Mouse (Mus musculus): ENCODE results near the gene Mepce. TPM values are rescaled to one million over a fixed set of nuclear protein-coding genes. Genes with fewer than 3 reads are reported as not detected.

The Mepce gene
- 30.4 and 31.8 TPM in 2 replicates for total RNA-seq (2017)

DNA sequence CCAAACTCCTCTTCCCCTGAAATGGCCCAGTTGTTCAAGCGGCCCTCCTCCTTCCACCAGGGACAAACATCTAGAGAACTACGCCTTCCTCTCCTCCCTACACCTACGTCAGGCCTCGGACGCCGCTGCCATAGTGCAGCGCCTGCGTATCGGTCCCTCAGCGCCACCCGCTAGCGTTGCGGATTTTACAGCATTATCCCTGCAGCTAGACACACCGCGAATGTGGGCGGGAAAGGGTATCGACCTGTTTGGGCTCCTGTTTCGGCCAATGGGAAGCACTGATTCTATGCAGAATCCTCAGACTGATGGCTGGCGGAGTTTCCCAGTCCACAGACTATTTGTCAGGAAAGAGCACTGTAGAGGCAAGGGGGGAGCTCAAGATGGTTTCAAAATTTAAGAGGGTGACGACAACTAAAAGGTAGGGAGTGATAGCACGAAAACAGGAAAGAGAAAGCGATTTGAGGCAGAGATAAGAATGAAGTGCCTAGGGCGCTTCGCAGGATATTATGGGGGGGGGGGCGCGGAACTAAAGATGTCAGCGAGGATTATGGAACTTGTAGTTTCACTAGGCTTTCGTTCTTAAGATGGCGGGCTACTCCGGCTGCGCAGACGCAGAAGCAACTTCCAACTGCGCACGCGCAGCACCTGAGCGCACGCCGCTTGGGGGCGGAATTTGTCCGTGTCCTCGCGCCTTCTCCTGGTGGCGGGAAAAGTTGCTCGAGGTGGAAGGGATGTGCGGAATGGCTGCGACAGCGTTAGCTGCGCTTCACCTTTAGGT, at the start of gene Mepce, which contains the start of gene Zcwpw1:
Mepce (minus strand) TSS at position 505 of the 778 bp plus-strand sequence.
Zcwpw1 (plus strand) TSS at position 648 of the 778 bp plus-strand sequence.
- ATAC-seq (replicated peaks in 1 of 2; ENCODE audit: insufficient read depth in 1 of 2, low FRiP score in 2 of 2, low TSS enrichment in 1 of 2, low read depth in 1 of 2, poor library complexity in 2 of 2, severe bottlenecking in 2 of 2) = peak; percentile 52 to 54

DNA sequence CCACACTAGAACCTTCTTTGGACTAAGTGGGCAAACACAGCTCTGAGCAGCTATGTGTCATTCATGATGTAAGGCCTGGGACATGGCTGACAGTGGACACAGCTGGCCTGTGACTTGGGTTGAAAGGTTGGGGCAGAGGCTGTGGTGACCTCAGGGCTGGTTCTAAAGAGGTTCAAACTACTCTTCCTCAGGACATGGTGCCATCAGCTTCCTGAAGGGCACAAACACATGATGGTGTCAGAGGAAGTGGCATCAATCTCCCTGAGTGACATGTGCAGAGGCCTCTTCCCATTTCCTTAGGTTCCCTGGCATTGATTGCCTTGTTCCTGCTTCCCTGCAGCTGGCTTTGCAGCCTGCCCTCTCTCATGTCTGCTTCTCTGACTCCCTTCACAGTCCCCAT, 49.7 kb upstream of the Mepce start:
- peak; percentile 32 to 71; a peak in 2 of 4 replicates for ATAC-seq (replicated peaks in 1 of 2; ENCODE audit: insufficient read depth in 1 of 2, low FRiP score in 2 of 2, low TSS enrichment in 1 of 2, low read depth in 1 of 2, poor library complexity in 2 of 2, severe bottlenecking in 2 of 2)

DNA sequence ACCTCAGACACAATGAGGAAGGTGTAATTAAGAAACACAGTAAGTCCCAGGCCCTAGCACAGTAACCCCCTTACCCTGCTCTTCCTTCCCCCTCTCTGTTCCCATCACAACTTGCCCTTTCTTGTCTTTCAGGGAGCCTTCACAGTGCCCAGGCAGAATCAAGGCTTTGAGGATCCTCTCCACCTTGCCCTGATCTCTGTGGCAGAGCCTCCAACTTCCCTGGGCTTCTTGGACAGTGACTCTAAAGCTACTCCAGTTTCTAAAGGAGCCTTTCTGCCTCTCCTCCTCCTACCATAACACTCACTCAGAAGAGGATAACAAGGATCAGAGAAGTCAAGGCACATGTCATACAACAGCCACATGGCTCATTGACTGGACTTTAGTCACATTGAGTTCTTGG, 49.2 kb upstream of the Mepce start:
- no peak for ATAC-seq (replicated peaks in 1 of 2; ENCODE audit: insufficient read depth in 1 of 2, low FRiP score in 2 of 2, low TSS enrichment in 1 of 2, low read depth in 1 of 2, poor library complexity in 2 of 2, severe bottlenecking in 2 of 2)

DNA sequence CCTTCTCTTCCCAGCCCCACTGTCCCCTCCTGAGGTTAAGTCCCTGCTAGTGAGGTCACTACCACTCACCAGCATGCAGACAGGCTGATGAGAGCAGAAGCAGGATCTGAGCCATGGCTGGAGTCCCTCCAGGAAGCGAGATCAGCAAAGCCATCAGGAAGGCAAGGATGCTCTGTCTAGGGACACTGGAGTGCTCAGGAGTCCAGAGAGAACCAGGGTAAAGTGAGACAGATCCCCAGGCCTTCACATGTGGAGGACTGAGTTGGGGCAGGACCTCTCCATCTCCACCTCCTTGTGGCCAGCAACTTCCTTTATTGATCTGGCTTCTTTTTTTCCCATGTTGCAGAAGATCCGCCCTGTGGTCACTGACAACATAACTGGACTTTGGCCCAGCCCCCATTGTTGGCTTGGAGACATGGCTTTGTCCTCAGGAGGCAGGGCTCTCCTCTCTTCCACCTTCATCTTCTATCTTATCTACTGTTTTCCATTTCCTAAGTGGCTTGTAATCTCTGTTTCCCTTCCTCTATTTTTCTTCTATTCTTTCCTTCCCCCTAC, 48.6 kb upstream of the Mepce start, which contains the start of gene Pilra:
Pilra (minus strand) TSS at position 316 of the 555 bp plus-strand sequence.
- ATAC-seq (replicated peaks in 1 of 2; ENCODE audit: insufficient read depth in 1 of 2, low FRiP score in 2 of 2, low TSS enrichment in 1 of 2, low read depth in 1 of 2, poor library complexity in 2 of 2, severe bottlenecking in 2 of 2) = peak; percentile 34 to 81; a peak in 2 of 4 replicates

DNA sequence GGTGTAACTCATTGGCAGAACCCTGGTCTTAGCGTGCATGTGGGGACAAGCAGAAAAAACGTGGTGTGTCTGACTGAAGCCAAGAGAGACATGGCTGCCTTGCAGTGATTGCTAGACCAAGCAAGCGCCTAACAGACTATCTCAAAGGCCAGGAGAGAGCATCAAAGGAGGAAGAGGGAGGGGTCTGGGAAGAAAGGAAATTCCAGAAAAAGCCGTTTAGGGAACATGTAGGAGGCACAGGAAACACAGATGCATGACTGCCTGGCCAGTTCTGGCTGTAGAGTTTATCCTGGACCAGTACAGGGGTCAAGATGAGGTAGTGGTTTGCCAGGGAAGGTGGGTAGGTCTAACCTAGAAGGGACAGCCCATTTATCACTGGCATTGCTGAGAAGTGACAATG, 46.0 kb upstream of the Mepce start:
- ATAC-seq (replicated peaks in 1 of 2; ENCODE audit: insufficient read depth in 1 of 2, low FRiP score in 2 of 2, low TSS enrichment in 1 of 2, low read depth in 1 of 2, poor library complexity in 2 of 2, severe bottlenecking in 2 of 2) = no peak

DNA sequence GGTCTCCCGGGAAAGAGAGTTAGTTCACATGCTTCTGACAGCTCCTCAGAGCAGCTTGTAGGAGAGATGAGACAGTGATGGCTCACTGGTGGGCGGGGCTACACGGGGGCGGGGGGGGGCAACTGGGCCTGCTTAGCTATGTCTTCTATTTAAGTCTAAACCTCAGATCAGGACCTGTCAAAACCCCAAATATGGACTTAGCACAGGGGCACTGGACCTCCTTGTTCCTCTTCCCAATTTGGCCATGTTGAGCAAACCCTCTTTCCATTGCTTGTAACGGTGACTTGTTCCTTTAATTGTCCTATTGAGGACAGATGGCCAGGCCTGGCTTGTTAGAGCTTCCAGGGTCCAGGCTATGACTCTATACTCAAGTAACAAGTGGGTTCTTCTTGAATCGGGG, 44.1 kb upstream of the Mepce start:
- no peak for ATAC-seq (replicated peaks in 1 of 2; ENCODE audit: insufficient read depth in 1 of 2, low FRiP score in 2 of 2, low TSS enrichment in 1 of 2, low read depth in 1 of 2, poor library complexity in 2 of 2, severe bottlenecking in 2 of 2)

DNA sequence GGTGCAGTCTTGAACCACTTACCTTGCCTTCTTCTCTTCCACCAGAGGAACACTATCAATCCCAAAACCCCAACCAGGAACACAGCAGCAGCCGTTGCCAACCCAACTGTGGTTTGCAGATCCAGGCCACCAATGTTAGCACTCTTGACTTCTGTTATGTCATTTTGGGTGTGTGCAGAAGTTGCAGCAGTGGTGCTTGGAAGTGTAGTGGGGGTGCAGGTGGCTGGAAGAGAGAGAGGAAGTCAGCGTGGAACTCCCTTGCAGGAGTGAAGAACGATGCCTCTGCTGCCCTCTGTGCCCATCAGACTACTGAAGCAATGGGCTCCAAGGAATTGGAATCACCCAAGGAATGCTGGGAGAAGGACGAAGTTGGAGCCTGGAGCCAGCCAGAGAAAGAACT, 43.7 kb upstream of the Mepce start:
- peak in 1 of 2 experiments; percentile 52; a peak in 1 of 4 replicates for ATAC-seq (replicated peaks in 1 of 2; ENCODE audit: insufficient read depth in 1 of 2, low FRiP score in 2 of 2, low TSS enrichment in 1 of 2, low read depth in 1 of 2, poor library complexity in 2 of 2, severe bottlenecking in 2 of 2)

DNA sequence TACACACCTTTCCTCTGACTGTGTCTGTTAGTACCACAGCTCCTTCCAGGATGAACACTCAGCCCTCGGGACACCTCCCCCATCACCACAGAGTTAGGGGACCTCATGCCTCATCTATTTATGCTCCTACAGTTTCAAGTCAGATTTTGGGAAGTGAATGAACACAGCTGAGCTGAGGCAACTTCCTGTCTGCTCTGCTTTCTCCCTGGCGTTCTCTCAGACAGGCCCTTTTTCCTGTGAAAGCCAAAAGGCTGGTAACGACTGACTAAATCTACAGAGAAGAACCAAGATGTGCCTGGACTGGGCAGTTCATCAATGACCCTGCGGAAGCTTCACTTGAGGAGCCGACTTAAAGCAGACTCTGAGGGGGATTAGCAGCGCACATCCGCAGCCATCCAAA, 42.8 kb upstream of the Mepce start:
- ATAC-seq (replicated peaks in 1 of 2; ENCODE audit: insufficient read depth in 1 of 2, low FRiP score in 2 of 2, low TSS enrichment in 1 of 2, low read depth in 1 of 2, poor library complexity in 2 of 2, severe bottlenecking in 2 of 2) = no peak

DNA sequence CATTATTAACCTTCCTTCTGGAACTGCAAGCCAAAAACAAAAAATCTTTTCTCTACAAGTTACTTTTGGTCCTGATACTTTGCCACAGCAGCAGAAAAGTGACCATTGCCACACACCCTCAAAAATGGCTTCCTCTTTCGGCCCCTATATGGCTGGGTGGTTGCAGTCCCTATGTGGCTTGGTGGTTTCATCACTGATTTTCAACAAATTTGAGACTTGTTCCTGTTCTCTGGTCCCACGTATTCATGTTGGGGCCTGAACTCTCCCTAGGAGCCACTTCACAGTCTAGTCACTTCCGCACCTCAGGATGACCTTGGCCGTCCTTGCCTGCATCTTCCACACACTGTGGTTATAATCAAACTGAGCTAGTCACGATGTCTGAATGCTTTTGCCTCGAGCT, 41.2 kb upstream of the Mepce start:
- peak; percentile 33 to 69; a peak in 1 of 4 replicates for ATAC-seq (replicated peaks in 1 of 2; ENCODE audit: insufficient read depth in 1 of 2, low FRiP score in 2 of 2, low TSS enrichment in 1 of 2, low read depth in 1 of 2, poor library complexity in 2 of 2, severe bottlenecking in 2 of 2)

DNA sequence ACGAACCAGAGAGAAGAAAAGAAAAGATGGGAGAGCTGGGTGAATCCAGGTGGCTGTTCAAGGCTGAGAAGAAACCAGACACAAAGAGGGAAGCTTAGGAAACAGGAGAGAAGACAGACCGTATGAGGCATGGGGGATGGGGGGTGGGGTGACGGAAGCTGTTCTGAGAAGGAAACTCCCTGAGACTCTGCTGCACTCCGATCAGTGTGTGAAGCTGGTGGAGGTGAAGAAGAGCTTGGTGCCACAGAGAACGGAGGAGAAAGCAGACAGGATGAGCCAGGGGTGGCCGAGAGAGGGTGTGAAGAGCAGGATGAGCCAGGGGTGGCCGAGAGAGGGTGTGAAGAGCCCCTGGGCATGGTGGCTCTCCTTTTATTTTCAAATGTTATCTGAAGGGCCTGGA, 39.0 kb upstream of the Mepce start:
- ATAC-seq (replicated peaks in 1 of 2; ENCODE audit: insufficient read depth in 1 of 2, low FRiP score in 2 of 2, low TSS enrichment in 1 of 2, low read depth in 1 of 2, poor library complexity in 2 of 2, severe bottlenecking in 2 of 2) = no peak

DNA sequence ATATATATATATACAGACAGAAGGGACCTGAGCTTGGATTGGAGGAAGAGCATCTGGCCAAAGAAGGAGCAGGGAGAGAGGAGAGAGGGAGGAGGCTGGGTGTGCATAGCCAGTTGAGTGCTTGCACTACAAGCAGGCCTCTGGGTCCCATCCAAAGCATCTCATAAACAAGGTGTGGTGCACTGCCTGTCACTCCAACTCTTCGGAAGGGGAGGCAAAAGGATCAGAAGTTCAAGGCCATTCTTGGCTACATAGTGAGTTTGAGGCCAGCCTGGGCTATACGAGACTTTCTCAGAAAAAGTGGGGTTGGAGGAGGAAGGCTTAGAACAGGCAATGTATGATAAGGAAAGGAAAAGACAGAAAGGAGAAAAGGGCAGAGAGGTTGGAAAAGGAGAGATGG, 38.5 kb upstream of the Mepce start:
- ATAC-seq (replicated peaks in 1 of 2; ENCODE audit: insufficient read depth in 1 of 2, low FRiP score in 2 of 2, low TSS enrichment in 1 of 2, low read depth in 1 of 2, poor library complexity in 2 of 2, severe bottlenecking in 2 of 2) = no peak

DNA sequence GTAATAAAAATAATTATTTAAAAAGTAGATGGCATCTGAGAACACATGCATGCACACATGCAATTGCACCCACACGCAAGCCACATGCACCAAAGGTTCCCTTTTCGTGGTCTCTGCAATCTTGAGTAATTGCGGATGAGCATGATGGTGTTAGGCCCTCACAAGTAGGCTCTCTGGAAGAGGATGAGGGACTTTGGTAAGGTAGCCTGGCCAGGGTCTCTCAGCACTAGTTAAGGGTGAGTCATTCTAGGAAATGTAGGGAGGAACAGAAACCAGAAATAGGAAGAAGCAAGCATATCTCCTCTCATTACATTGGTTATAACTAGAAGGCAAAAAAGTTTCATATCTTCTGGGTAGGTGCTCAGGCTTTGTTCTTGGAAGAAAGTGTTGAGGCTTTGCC, 37.6 kb upstream of the Mepce start:
- ATAC-seq (replicated peaks in 1 of 2; ENCODE audit: insufficient read depth in 1 of 2, low FRiP score in 2 of 2, low TSS enrichment in 1 of 2, low read depth in 1 of 2, poor library complexity in 2 of 2, severe bottlenecking in 2 of 2) = peak; percentile 40 to 53; a peak in 1 of 4 replicates

DNA sequence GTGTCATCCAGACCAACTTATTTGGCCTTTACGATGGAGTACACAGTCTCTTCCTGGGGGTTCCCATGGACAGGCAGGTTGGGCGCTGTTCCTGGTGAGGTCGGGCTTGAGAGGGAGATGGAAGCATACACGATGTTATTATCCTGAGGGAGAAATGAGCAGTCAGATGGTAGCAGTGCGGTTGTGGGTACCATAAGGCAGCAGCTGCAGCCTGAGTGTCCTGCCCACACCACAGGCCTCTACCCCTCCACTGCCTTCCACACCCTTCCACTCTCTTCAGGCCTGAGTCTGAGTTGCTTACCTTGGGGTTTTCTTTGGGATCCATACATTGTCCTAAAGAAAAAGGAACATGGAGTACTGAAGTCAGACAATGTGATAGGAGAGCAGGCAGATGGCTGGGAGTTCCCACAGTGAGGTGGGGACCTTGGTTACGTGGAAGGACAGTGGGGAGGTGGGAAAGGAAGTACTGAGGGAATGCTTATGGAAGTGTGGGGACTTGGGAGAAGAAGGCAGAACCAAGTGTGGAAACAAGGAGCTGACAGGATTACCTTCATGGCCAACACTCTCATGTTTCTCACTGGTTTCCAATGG, 36.1 kb upstream of the Mepce start:
- ATAC-seq (replicated peaks in 1 of 2; ENCODE audit: insufficient read depth in 1 of 2, low FRiP score in 2 of 2, low TSS enrichment in 1 of 2, low read depth in 1 of 2, poor library complexity in 2 of 2, severe bottlenecking in 2 of 2) = no peak

DNA sequence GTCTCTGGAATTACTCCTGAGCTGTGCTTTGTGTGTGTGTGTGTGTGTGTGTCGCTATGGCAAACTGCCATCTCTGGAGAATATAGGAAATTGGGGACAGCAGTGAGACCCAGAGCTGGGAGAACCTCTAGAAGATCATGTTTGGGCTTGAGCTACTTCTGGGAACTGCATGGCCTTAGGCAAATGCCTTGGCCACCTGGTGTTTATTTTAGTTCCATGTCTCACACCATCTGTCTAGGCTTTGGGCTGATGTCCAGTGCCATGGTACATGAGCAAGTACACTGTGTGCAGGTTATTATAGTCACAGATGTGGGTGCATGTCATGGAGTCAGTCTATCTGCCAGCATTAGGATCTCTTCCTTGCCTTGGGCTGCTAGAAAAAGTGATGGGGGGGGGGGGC, 35.1 kb upstream of the Mepce start:
- ATAC-seq (replicated peaks in 1 of 2; ENCODE audit: insufficient read depth in 1 of 2, low FRiP score in 2 of 2, low TSS enrichment in 1 of 2, low read depth in 1 of 2, poor library complexity in 2 of 2, severe bottlenecking in 2 of 2) = no peak

DNA sequence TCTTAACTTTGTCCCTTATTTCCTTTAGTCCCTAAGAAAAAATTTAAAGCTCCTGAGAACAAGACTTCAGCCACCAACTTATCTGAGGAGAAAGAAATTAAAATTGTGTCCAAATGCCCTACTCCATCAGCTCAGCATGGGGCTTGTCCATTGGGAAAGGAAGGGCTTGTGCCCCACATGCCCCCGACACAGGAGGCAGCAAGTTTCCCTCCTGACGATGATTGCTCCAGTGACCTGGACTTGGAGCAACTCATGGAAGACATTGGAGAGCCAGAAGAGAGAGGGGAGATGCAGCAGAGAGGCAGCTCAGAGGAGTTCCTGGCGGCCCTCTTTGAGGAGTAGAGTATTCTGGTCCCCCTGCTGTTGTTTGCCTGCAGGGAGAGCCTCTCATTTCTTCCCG, 34.7 kb upstream of the Mepce start:
- no peak for ATAC-seq (replicated peaks in 1 of 2; ENCODE audit: insufficient read depth in 1 of 2, low FRiP score in 2 of 2, low TSS enrichment in 1 of 2, low read depth in 1 of 2, poor library complexity in 2 of 2, severe bottlenecking in 2 of 2)

DNA sequence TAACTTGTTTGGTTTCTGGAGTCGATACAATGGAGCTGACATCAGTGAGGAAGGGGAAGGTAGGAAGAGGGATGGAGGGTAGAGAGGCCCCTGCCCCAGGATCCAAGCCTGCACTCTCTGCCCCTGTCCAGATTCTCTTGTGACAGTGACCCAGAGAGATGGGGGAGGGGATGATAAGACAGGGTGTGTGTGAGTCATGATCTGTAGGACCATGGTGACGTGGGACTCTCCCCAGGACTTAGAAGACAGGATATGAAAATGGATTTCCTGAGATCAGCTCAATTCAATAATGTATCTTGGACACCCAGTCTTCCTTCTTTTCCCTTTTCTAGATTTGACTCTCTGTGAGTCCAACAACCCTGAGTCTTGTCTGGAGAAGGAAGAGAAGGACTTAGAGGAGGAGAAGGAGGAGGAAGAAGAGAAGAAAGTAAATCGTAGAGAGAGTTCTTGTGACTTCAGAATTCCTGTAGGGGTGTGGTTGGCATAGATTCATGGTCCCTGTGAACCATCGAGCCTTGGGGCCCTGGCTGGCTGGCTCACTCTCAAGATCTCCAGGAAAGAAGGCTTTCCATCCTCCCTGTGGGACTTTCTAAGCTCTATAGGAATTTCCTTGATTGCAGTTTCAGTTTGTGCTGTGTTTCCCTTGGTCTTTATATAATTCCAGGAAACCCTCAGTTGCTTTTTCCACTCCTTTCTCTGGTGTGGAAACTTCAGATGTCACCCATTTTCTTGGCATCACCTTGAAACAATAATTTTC, 30.2 kb upstream of the Mepce start:
- no peak for ATAC-seq (replicated peaks in 1 of 2; ENCODE audit: insufficient read depth in 1 of 2, low FRiP score in 2 of 2, low TSS enrichment in 1 of 2, low read depth in 1 of 2, poor library complexity in 2 of 2, severe bottlenecking in 2 of 2)

DNA sequence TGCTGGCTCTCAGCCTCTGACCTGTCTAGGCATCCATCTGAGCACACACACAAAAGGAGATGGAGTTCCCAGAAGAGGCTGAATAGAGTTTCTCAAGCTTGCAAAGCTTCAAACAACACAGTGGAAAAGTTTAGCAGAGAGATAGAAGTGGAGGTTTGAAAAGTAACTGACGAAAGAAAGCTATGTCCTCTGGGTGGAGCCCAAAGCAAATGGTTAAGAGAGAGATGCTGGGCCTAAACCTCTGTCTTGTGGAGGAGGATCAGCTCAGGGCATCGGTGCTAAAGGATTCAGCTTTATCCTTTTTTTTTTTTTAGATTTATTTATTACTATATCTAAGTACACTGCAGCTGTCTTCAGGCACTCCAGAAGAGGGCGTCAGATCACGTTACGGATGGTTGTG, 20.9 kb upstream of the Mepce start:
- no peak for ATAC-seq (replicated peaks in 1 of 2; ENCODE audit: insufficient read depth in 1 of 2, low FRiP score in 2 of 2, low TSS enrichment in 1 of 2, low read depth in 1 of 2, poor library complexity in 2 of 2, severe bottlenecking in 2 of 2)

DNA sequence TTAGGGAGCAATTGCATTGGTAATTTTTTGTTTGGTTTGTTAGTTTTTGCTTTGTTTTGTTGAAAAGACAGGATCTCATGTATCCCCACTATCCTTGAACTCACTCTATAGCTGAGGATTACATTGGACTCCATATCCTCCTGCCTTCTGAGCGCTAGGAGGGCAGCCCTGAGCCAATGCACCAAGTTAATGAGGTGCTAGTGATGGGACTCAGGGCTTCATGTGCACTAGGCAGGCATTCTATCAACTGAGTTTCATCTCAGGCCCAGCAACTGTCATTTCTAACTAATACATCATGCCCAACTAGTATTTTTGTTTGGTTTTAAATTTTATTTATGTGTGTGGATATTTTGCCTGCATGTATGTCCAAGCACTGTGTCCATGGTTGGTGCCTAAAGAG, 18.7 kb upstream of the Mepce start:
- ATAC-seq (replicated peaks in 1 of 2; ENCODE audit: insufficient read depth in 1 of 2, low FRiP score in 2 of 2, low TSS enrichment in 1 of 2, low read depth in 1 of 2, poor library complexity in 2 of 2, severe bottlenecking in 2 of 2) = no peak

Data from hematopoietic stem cell, adult 5-6 weeks (primary cell).